Mouse (Mus musculus) liver, embryonic 14.5 days (tissue): ENCODE measurements around the gene Pglyrp3. TPM values are rescaled to one million over a fixed set of nuclear protein-coding genes. Genes with fewer than 3 reads are reported as not detected.

Source experiments
- ATAC-seq: fragments of 200-750 bp; cut with Nextera tagmentation; 2 replicates; pipeline ENCODE4 v1.8.0; 2017; ENCODE audit warnings: moderate number of reproducible peaks, mild to moderate bottlenecking, moderate library complexity; ENCODE audit not compliant: insufficient read depth
- DNase-seq, 3 experiments: peaks; one replicate each; pipeline ENCODE4 v3.0.0-alpha.2; 2012 to 2013; ENCODE audit warnings: low read depth in 3 of 3, low spot score in 3 of 3
- H3K27ac ChIP-seq: fragments of 300-500 bp; sonication (generic); 2 replicates; pipeline ENCODE4 v1.5.1; 2014; ENCODE audit warnings: moderate library complexity, mild to moderate bottlenecking, control low read depth, inconsistent platforms
- H3K27me3 ChIP-seq: fragments of 300-500 bp; sonication (generic); 2 replicates; pipeline ENCODE4 v1.6.1; 2014; ENCODE audit warnings: mild to moderate bottlenecking, low read length, moderate library complexity; ENCODE audit not compliant: control insufficient read depth, insufficient read depth
- H3K36me3 ChIP-seq: fragments of 300-500 bp; sonication (generic); replicated peaks from 2 replicates; pipeline ENCODE4 v1.6.1; 2014; ENCODE audit warnings: low read depth; ENCODE audit not compliant: control insufficient read depth, insufficient read depth
- H3K4me1 ChIP-seq, 2 experiments: fragments of 200-500 bp in 1 of 2; fragments of 300-500 bp in 1 of 2; sonication (generic) in 1 of 2; replicated peaks; 2 replicates each; pipeline ENCODE4 v1.6.1; 2012 to 2014; ENCODE audit warnings: antibody characterized with exemption in 1 of 2, inconsistent platforms in 1 of 2, low read length in 1 of 2; ENCODE audit not compliant: control insufficient read depth in 2 of 2, insufficient read depth in 2 of 2
- H3K4me2 ChIP-seq: fragments of 300-500 bp; sonication (generic); 2 replicates; pipeline ENCODE4 v1.6.1; 2014; ENCODE audit warnings: low read depth, mild to moderate bottlenecking, control low read depth, moderate library complexity
- H3K4me3 ChIP-seq, 2 experiments: fragments of 200-500 bp in 1 of 2; fragments of 300-500 bp in 1 of 2; sonication (generic) in 1 of 2; 2 replicates each; pipeline ENCODE4 v1.5.1; 2012 to 2014; ENCODE audit warnings: low read depth in 2 of 2, low read length in 2 of 2, mild to moderate bottlenecking in 2 of 2, control low read depth in 1 of 2, inconsistent platforms in 1 of 2, moderate library complexity in 1 of 2; ENCODE audit not compliant: insufficient read depth in 1 of 2
- H3K9ac ChIP-seq: fragments of 300-500 bp; sonication (generic); replicated peaks from 2 replicates; pipeline ENCODE4 v1.6.1; 2014; ENCODE audit warnings: mild to moderate bottlenecking, control low read depth, moderate library complexity
- H3K9me3 ChIP-seq: fragments of 300-500 bp; sonication (generic); 2 replicates; pipeline ENCODE4 v1.6.1; 2016; ENCODE audit warnings: low read length, mixed read lengths; ENCODE audit not compliant: control insufficient read depth
- CTCF ChIP-seq: IDR thresholded peaks from 2 replicates; pipeline ENCODE4 v1.5.1; 2016; ENCODE audit warnings: antibody characterized with exemption, low read depth, control low read depth
- EP300 ChIP-seq: IDR thresholded peaks from 2 replicates; pipeline ENCODE4 v1.6.1; 2016; ENCODE audit warnings: antibody characterized with exemption, low read depth
- WGBS: fragments of 180-500 bp; shearing (Covaris S2); extraction: QIAGEN DNeasy Blood & Tissue Kit; methylation state at CpG from one replicate; pipeline ENCODE4 v1.1.7; 2014; ENCODE audit not compliant: insufficient replicate concordance; 5-methylcytosine and 5-hydroxymethylcytosine counted together
- microRNA-seq: library from miRNA; unstranded; fragments of <30 nt; microRNA quantifications from one replicate; pipeline ENCODE4, GENCODE M21; 2016
- polyA plus RNA-seq, 2 experiments: library from polyadenylated mRNA; depleted of rRNA in 1 of 2; stranded (reverse) in 1 of 2; unstranded in 1 of 2; fragments of >200 nt; fragmentation: Nextera tagmentation in 1 of 2; extraction: Ambion mirVana in 1 of 2; gene quantifications; 2 replicates each; pipeline versions ENCODE4 v1.2.1 to v1.2.3; 2012 to 2014

The Pglyrp3 gene
- polyA plus RNA-seq, 2 experiments, result not detected

- Histone ChIP-seq H3K27ac (no peak overlapping the region), H3K4me3 (no peak overlapping the region), H3K27me3 (no peaks in the 10 kb centered on the region), H3K36me3 (no peaks in the 10 kb centered on the region), H3K4me2 (no peak overlapping the region), H3K4me1 (no peaks in the 10 kb centered on the region), H3K9me3 (no peaks in the 10 kb centered on the region), H3K9ac (no peak overlapping the region)
- DNase-seq (no peak), ATAC-seq (no peak)
- WGBS, result 44% methylated on average over 6 of the region's 6 CpGs
- TF ChIP-seq CTCF (peak; percentile 66), EP300 (no peak)
These were observed 36.1 kb downstream of the Pglyrp3 start for GRCm38 (mm10) chr3:92050382-92051054.

- no peaks in the 10 kb centered on the region for H3K4me1 ChIP-seq
- H3K9me3 ChIP-seq, result no peaks in the 10 kb centered on the region
- H3K36me3 ChIP-seq, result no peaks in the 10 kb centered on the region
- ATAC-seq, result peak; percentile 41
- H3K9ac ChIP-seq, result no peak overlapping the region
- peak overlapping the region; percentile 65 for H3K4me2 ChIP-seq
- under 1% methylated on average over 65 of the region's 82 CpGs for WGBS
- TF ChIP-seq EP300 (no peak), CTCF (no peak)
- peaks cover 55% of the 10 kb centered on the region for H3K27me3 ChIP-seq
- DNase-seq, result peak in 1 of 3 experiments; percentile 6
- peak overlapping the region; percentile 41 to 47 for H3K4me3 ChIP-seq
- H3K27ac ChIP-seq, result no peak overlapping the region
These were observed 66.3 kb downstream of the Pglyrp3 start for GRCm38 (mm10) chr3:92080462-92081284.

Small RNAs within 50 kb of the gene (microRNA-seq; reads per million reads assigned to microRNA genes)
- gene Gm23697 (not detected), gene Gm25145 (not detected)

Other genes starting within 250 kb of the Pglyrp3 start
- 0.04 and 0.08 TPM in 2 replicates for gene Lor, start 68.6 kb downstream of the Pglyrp3 start, polyA plus RNA-seq (2012; rRNA removed)
- not detected in 2 replicates for gene Lor, start 68.6 kb downstream of the Pglyrp3 start, polyA plus RNA-seq (2014; fragmentation: Nextera tagmentation; extraction: Ambion mirVana)
- not detected in 2 replicates for gene Prr9, start 109.4 kb downstream of the Pglyrp3 start, polyA plus RNA-seq (2012; rRNA removed)
- gene Prr9, start 109.4 kb downstream of the Pglyrp3 start, polyA plus RNA-seq (2014; fragmentation: Nextera tagmentation; extraction: Ambion mirVana), result not detected in 2 replicates
- not detected in 2 replicates for gene Lelp1, start 128.2 kb downstream of the Pglyrp3 start, polyA plus RNA-seq (2012; rRNA removed)
- not detected in 2 replicates for gene Lelp1, start 128.2 kb downstream of the Pglyrp3 start, polyA plus RNA-seq (2014; fragmentation: Nextera tagmentation; extraction: Ambion mirVana)
- gene Sprr2a1, start 201.2 kb downstream of the Pglyrp3 start, polyA plus RNA-seq (2012; rRNA removed), result 0.03 TPM in 1 of 2 replicates, not detected in the other
- gene Sprr2a1, start 201.2 kb downstream of the Pglyrp3 start, polyA plus RNA-seq (2014; fragmentation: Nextera tagmentation; extraction: Ambion mirVana), result 0.09 TPM in 1 of 2 replicates, not detected in the other
- 0.18 and 0.63 TPM in 2 replicates for gene Sprr2a2, start 201.3 kb downstream of the Pglyrp3 start, polyA plus RNA-seq (2012; rRNA removed)
- 0.19 and 0.30 TPM in 2 replicates for gene Sprr2a2, start 201.3 kb downstream of the Pglyrp3 start, polyA plus RNA-seq (2014; fragmentation: Nextera tagmentation; extraction: Ambion mirVana)